Mouse (Mus musculus): ENCODE results near the gene Cpox. TPM values are rescaled to one million over a fixed set of nuclear protein-coding genes. Genes with fewer than 3 reads are reported as not detected.
A peak's percentile ranks its signal among the peaks of the same experiment; 100 is the strongest.

The Cpox gene
- 20.6 and 22.0 TPM in 2 replicates for polyA plus RNA-seq (2014; fragmentation: Nextera tagmentation; extraction: Ambion mirVana)

GRCm38 (mm10) chr16:58669917-58670630 lies at the start of gene Cpox:
TSS of gene Cpox (plus strand) at chr16:58670292.
- Histone ChIP-seq H3K4me2 (ENCODE audit: low read depth, low read length, severe bottlenecking) (peak within 1 kb of the TSS; percentile 81), H3K27me3 (ENCODE audit: control insufficient read depth, insufficient read depth, low read length) (no peaks in the 10 kb centered on the region), H3K4me3 (ENCODE audit: low read depth, low read length) (peak within 1 kb of the TSS; percentile 72), H3K4me1 (replicated peaks; ENCODE audit: control insufficient read depth, insufficient read depth, low read length) (no peaks in the 10 kb centered on the region; the same call in 1 of the 2 replicates), H3K9me3 (ENCODE audit: control insufficient read depth, low read length) (no peaks in the 10 kb centered on the region), H3K9ac (ENCODE audit: low read length) (peak within 1 kb of the TSS; percentile 76), H3K36me3 (ENCODE audit: control insufficient read depth, insufficient read depth, low read length) (no peaks in the 10 kb centered on the region; the same call in 1 of the 2 replicates), H3K27ac (ENCODE audit: low read depth, low read length) (peak within 1 kb of the TSS; percentile 68)
- ATAC-seq (replicated peaks; ENCODE audit: low FRiP score) (peak; percentile 99), DNase-seq (ENCODE audit: low spot score) (peak; percentile 89)
- WGBS = under 1% methylated on average over 51 of the region's 51 CpGs

GRCm38 (mm10) chr16:58622377-58622776 lies 47.7 kb upstream of the Cpox start:
- H3K4me1 ChIP-seq (replicated peaks; ENCODE audit: control insufficient read depth, insufficient read depth, low read length) = no peaks in the 10 kb centered on the region
- 97% methylated on average over 3 of the region's 3 CpGs for WGBS
- H3K4me3 ChIP-seq (ENCODE audit: low read depth, low read length) = no peak overlapping the region
- no peak overlapping the region for H3K4me2 ChIP-seq (ENCODE audit: low read depth, low read length, severe bottlenecking)
- no peaks in the 10 kb centered on the region for H3K9me3 ChIP-seq (ENCODE audit: control insufficient read depth, low read length)
- no peak overlapping the region for H3K9ac ChIP-seq (ENCODE audit: low read length)
- H3K36me3 ChIP-seq (ENCODE audit: control insufficient read depth, insufficient read depth, low read length) = no peaks in the 10 kb centered on the region
- H3K27ac ChIP-seq (ENCODE audit: low read depth, low read length) = no peak overlapping the region
- ATAC-seq (replicated peaks; ENCODE audit: low FRiP score) (no peak), DNase-seq (ENCODE audit: low spot score) (no peak)
- H3K27me3 ChIP-seq (ENCODE audit: control insufficient read depth, insufficient read depth, low read length) = no peaks in the 10 kb centered on the region

- WGBS = 72% methylated on average over 4 of the region's 4 CpGs
- ATAC-seq (replicated peaks; ENCODE audit: low FRiP score) = no peak
Observed at GRCm38 (mm10) chr16:58623114-58623513, 47.0 kb upstream of the Cpox start.

GRCm38 (mm10) chr16:58623944-58624343 lies 46.1 kb upstream of the Cpox start:
- Histone ChIP-seq H3K4me3 (ENCODE audit: low read depth, low read length) (no peak overlapping the region), H3K27ac (ENCODE audit: low read depth, low read length) (no peak overlapping the region), H3K27me3 (ENCODE audit: control insufficient read depth, insufficient read depth, low read length) (no peaks in the 10 kb centered on the region), H3K9ac (ENCODE audit: low read length) (no peak overlapping the region), H3K9me3 (ENCODE audit: control insufficient read depth, low read length) (no peaks in the 10 kb centered on the region), H3K4me2 (ENCODE audit: low read depth, low read length, severe bottlenecking) (no peak overlapping the region), H3K4me1 (replicated peaks; ENCODE audit: control insufficient read depth, insufficient read depth, low read length) (no peaks in the 10 kb centered on the region), H3K36me3 (ENCODE audit: control insufficient read depth, insufficient read depth, low read length) (no peaks in the 10 kb centered on the region)
- WGBS = 91% methylated on average over 6 of the region's 6 CpGs
- ATAC-seq (replicated peaks; ENCODE audit: low FRiP score) = no peak
- DNase-seq (ENCODE audit: low spot score) = no peak

More at GRCm38 (mm10) chr16:58623114-58623513, 47.0 kb upstream of the Cpox start:
- Histone ChIP-seq H3K27ac (ENCODE audit: low read depth, low read length) (no peak overlapping the region), H3K4me2 (ENCODE audit: low read depth, low read length, severe bottlenecking) (no peak overlapping the region), H3K27me3 (ENCODE audit: control insufficient read depth, insufficient read depth, low read length) (no peaks in the 10 kb centered on the region), H3K9ac (ENCODE audit: low read length) (no peak overlapping the region), H3K4me1 (replicated peaks; ENCODE audit: control insufficient read depth, insufficient read depth, low read length) (no peaks in the 10 kb centered on the region), H3K9me3 (ENCODE audit: control insufficient read depth, low read length) (no peaks in the 10 kb centered on the region), H3K4me3 (ENCODE audit: low read depth, low read length) (no peak overlapping the region), H3K36me3 (ENCODE audit: control insufficient read depth, insufficient read depth, low read length) (no peaks in the 10 kb centered on the region)
- DNase-seq (ENCODE audit: low spot score) = no peak

- Histone ChIP-seq H3K4me2 (ENCODE audit: low read depth, low read length, severe bottlenecking) (no peak overlapping the region), H3K27ac (ENCODE audit: low read depth, low read length) (no peak overlapping the region), H3K9me3 (ENCODE audit: control insufficient read depth, low read length) (no peaks in the 10 kb centered on the region), H3K9ac (ENCODE audit: low read length) (no peak overlapping the region), H3K4me1 (replicated peaks; ENCODE audit: control insufficient read depth, insufficient read depth, low read length) (no peaks in the 10 kb centered on the region), H3K27me3 (ENCODE audit: control insufficient read depth, insufficient read depth, low read length) (no peaks in the 10 kb centered on the region), H3K4me3 (ENCODE audit: low read depth, low read length) (no peak overlapping the region), H3K36me3 (ENCODE audit: control insufficient read depth, insufficient read depth, low read length) (no peaks in the 10 kb centered on the region)
- no peak for ATAC-seq (replicated peaks; ENCODE audit: low FRiP score)
- WGBS = 85% methylated on average over 4 of the region's 4 CpGs
- no peak for DNase-seq (ENCODE audit: low spot score)
Observed at GRCm38 (mm10) chr16:58627597-58628335, 42.3 kb upstream of the Cpox start.

- H3K27me3 ChIP-seq (ENCODE audit: control insufficient read depth, insufficient read depth, low read length) = no peaks in the 10 kb centered on the region
- no peaks in the 10 kb centered on the region for H3K4me1 ChIP-seq (replicated peaks; ENCODE audit: control insufficient read depth, insufficient read depth, low read length)
- WGBS = 85% methylated on average over 2 of the region's 2 CpGs
- no peak overlapping the region for H3K4me2 ChIP-seq (ENCODE audit: low read depth, low read length, severe bottlenecking)
- no peak for ATAC-seq (replicated peaks; ENCODE audit: low FRiP score)
- DNase-seq (ENCODE audit: low spot score) = no peak
- H3K27ac ChIP-seq (ENCODE audit: low read depth, low read length) = no peak overlapping the region
- no peaks in the 10 kb centered on the region for H3K9me3 ChIP-seq (ENCODE audit: control insufficient read depth, low read length)
- H3K9ac ChIP-seq (ENCODE audit: low read length) = no peak overlapping the region
- H3K4me3 ChIP-seq (ENCODE audit: low read depth, low read length) = no peak overlapping the region
- H3K36me3 ChIP-seq (ENCODE audit: control insufficient read depth, insufficient read depth, low read length) = no peaks in the 10 kb centered on the region
Observed at GRCm38 (mm10) chr16:58628336-58628680, 41.8 kb upstream of the Cpox start.

- H3K27ac ChIP-seq (ENCODE audit: low read depth, low read length) = no peak overlapping the region
- H3K4me3 ChIP-seq (ENCODE audit: low read depth, low read length) = no peak overlapping the region
- no peaks in the 10 kb centered on the region for H3K27me3 ChIP-seq (ENCODE audit: control insufficient read depth, insufficient read depth, low read length)
- no peak overlapping the region for H3K4me2 ChIP-seq (ENCODE audit: low read depth, low read length, severe bottlenecking)
- H3K9me3 ChIP-seq (ENCODE audit: control insufficient read depth, low read length) = no peaks in the 10 kb centered on the region
- no peaks in the 10 kb centered on the region for H3K36me3 ChIP-seq (ENCODE audit: control insufficient read depth, insufficient read depth, low read length)
- 94% methylated on average over 5 of the region's 5 CpGs for WGBS
- H3K9ac ChIP-seq (ENCODE audit: low read length) = no peak overlapping the region
- H3K4me1 ChIP-seq (replicated peaks; ENCODE audit: control insufficient read depth, insufficient read depth, low read length) = no peaks in the 10 kb centered on the region
- ATAC-seq (replicated peaks; ENCODE audit: low FRiP score) (no peak), DNase-seq (ENCODE audit: low spot score) (no peak)
Observed at GRCm38 (mm10) chr16:58628968-58629367, 41.1 kb upstream of the Cpox start.

GRCm38 (mm10) chr16:58629736-58630135 lies 40.4 kb upstream of the Cpox start:
- no peak overlapping the region for H3K4me2 ChIP-seq (ENCODE audit: low read depth, low read length, severe bottlenecking)
- no peak overlapping the region for H3K27ac ChIP-seq (ENCODE audit: low read depth, low read length)
- H3K4me3 ChIP-seq (ENCODE audit: low read depth, low read length) = no peak overlapping the region
- no peak overlapping the region for H3K9ac ChIP-seq (ENCODE audit: low read length)
- no peaks in the 10 kb centered on the region for H3K27me3 ChIP-seq (ENCODE audit: control insufficient read depth, insufficient read depth, low read length)
- ATAC-seq (replicated peaks; ENCODE audit: low FRiP score) (no peak), DNase-seq (ENCODE audit: low spot score) (no peak)
- 70% methylated on average over 2 of the region's 2 CpGs for WGBS
- H3K4me1 ChIP-seq (replicated peaks; ENCODE audit: control insufficient read depth, insufficient read depth, low read length) = no peaks in the 10 kb centered on the region
- no peaks in the 10 kb centered on the region for H3K9me3 ChIP-seq (ENCODE audit: control insufficient read depth, low read length)
- no peaks in the 10 kb centered on the region for H3K36me3 ChIP-seq (ENCODE audit: control insufficient read depth, insufficient read depth, low read length)

Measured in forebrain, embryonic 11.5 days (tissue).